Mouse (Mus musculus): ENCODE results near the gene Tenm4. TPM values are rescaled to one million over a fixed set of nuclear protein-coding genes. Genes with fewer than 3 reads are reported as not detected.

The Tenm4 gene
- polyA plus RNA-seq, 1 experiment from 2014 or later: 2.3 TPM

DNA sequence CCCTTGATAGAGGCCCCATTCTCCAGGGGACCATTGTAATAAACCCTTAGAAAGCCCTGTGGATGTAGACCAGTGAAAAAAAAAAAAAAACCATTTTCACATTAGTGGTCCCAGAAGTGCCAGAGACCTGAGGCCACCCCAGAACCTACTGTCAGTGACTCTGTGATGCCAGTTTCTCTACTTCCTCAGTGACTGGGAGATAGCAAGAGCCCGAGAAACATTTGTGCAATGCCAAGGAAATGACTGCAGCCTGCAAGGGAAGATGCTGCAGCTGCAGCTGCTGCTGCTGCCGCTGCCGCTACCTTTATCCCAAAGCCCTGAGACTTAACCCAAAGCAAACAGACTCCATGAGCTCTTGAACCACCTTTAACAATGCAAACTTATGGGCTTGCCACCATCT lies 631.2 kb downstream of the Tenm4 start:
- no peak overlapping the region for H3K9ac ChIP-seq
- no peaks in the 10 kb centered on the region for H3K36me3 ChIP-seq
- H3K4me2 ChIP-seq: no peak overlapping the region
- H3K27me3 ChIP-seq (replicated peaks): peaks cover 28% of the 10 kb centered on the region
- ATAC-seq: no peak
- no peak overlapping the region for H3K4me3 ChIP-seq
- no peaks in the 10 kb centered on the region for H3K9me3 ChIP-seq (replicated peaks)
- no peaks in the 10 kb centered on the region for H3K4me1 ChIP-seq
- WGBS (ENCODE audit: insufficient replicate concordance): 60% methylated on average over 3 of the region's 3 CpGs
- no peak overlapping the region for H3K27ac ChIP-seq

DNA sequence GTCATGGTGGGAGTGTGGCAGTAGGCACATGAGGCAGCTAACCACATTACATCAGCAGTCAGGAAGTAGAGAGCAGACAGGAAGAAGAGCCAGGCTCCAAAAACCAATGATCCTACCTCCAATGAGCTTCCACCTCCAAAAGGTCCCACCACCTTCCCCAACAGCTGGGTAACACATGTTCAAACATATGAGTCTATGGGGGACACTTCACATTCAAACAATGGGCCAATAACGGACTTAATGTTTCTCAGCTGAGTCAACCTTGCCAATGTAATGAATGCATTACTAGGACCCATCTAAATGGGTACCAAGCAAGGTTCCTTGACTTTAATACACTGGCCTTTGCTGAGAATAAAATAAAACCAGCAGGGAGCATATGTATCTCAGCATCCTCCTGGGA lies 635.5 kb downstream of the Tenm4 start:
- H3K4me3 ChIP-seq: no peak overlapping the region
- 74% methylated on average over 1 of the region's 1 CpGs for WGBS (ENCODE audit: insufficient replicate concordance)
- peaks cover 16% of the 10 kb centered on the region; the same call in 1 of the 2 replicates for H3K27me3 ChIP-seq (replicated peaks)
- no peaks in the 10 kb centered on the region for H3K4me1 ChIP-seq
- no peak overlapping the region for H3K9ac ChIP-seq
- H3K27ac ChIP-seq: no peak overlapping the region
- H3K4me2 ChIP-seq: no peak overlapping the region
- no peaks in the 10 kb centered on the region for H3K9me3 ChIP-seq (replicated peaks)
- no peak for ATAC-seq
- no peaks in the 10 kb centered on the region for H3K36me3 ChIP-seq

DNA sequence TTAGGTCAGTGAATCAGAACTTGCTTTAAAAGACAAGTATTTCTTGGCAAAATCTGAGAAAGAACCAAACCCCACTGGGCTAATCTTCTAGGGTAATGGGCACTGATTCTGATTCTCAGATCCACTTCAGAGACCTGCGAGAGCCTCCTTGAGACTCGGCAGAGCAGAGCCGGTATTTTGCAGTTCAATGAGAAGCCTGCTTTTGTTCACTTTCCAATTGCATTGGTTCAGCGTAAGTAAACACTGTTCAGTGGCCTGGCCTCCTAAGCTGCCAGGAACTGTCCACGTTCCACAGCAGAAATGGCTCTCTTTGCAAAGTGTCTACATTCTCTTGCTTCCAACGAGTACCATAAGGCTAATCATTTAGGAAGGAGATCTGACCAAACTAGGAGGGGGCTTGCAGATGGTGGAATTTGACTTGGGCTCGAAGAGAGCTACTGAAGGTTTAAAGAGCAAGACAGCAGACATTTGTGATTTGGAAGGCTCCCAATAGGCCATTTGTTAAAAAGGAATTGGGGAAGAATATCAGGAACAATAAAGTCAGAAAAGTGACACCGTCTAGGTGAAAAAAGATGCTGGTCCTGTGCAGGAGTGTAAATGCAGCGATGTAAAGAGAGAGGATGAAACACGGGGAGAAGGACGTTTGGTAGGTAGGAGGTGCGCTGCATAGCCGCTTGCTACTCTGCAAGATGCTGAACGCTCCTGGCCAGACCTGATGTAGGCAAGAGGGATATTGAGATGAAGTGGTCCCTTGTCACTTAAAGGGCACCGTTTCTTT lies 636.4 kb downstream of the Tenm4 start:
- no peak overlapping the region for H3K27ac ChIP-seq
- peaks cover 11% of the 10 kb centered on the region; the same call in 1 of the 2 replicates for H3K27me3 ChIP-seq (replicated peaks)
- H3K4me3 ChIP-seq: no peak overlapping the region
- no peak overlapping the region for H3K4me2 ChIP-seq
- H3K4me1 ChIP-seq: no peaks in the 10 kb centered on the region
- ATAC-seq: no peak
- WGBS (ENCODE audit: insufficient replicate concordance): 66% methylated on average over 15 of the region's 15 CpGs
- no peaks in the 10 kb centered on the region for H3K36me3 ChIP-seq
- no peak overlapping the region for H3K9ac ChIP-seq
- no peaks in the 10 kb centered on the region for H3K9me3 ChIP-seq (replicated peaks)

DNA sequence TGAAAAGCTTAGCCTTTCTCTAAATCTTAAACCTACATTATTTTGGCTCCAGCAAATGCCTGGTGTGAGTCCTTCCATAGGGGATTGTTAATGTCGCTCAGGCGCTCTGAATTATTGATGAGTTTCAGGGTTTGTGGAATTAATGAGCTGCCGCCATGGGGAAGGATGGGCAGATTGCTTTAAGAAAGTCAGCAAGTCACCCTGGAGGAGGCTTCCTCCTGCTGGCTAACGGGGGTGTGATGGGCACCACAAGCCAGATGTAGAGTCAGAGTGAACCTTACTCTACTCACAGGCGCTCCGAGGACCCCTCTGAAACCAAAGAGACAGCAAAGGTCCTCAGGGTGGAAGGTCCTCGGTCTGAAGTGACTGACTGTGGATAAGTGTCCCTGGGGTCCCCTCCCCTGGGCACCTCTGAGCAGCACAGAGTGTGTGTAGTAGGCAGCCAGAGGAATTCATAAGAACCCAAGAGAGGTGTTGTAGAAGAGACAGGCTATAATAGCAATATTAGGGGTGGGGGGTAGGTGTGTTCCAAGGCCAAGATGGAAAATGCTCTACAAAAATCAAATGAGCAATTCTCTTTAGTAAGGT lies 637.1 kb downstream of the Tenm4 start:
- Histone ChIP-seq H3K4me1 (no peaks in the 10 kb centered on the region), H3K4me2 (no peak overlapping the region), H3K4me3 (no peak overlapping the region), H3K27ac (no peak overlapping the region), H3K9ac (no peak overlapping the region), H3K36me3 (no peaks in the 10 kb centered on the region), H3K27me3 (replicated peaks) (peaks cover 8% of the 10 kb centered on the region; the same call in 1 of the 2 replicates), H3K9me3 (replicated peaks) (no peaks in the 10 kb centered on the region)
- ATAC-seq: no peak
- 63% methylated on average over 7 of the region's 7 CpGs for WGBS (ENCODE audit: insufficient replicate concordance)

DNA sequence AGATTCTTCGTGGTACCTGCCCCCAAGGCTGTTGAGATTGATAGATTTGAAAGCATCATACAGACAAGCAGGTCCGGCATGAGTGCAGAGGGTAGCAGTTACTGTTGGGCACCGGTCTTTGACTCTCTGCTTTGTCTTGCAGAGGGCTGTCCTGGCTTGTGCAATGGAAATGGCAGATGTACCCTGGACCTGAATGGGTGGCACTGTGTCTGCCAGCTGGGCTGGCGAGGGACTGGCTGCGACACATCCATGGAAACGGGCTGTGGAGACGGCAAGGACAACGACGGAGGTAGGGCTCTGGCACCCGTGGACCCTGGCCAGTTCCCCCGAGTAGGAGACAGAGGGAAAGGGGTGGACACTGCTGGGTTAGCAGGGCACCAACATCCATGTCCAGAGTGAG lies 640.6 kb downstream of the Tenm4 start:
- no peak overlapping the region for H3K4me3 ChIP-seq
- peaks cover 7% of the 10 kb centered on the region; the same call in 1 of the 2 replicates for H3K27me3 ChIP-seq (replicated peaks)
- H3K36me3 ChIP-seq: no peaks in the 10 kb centered on the region
- no peak overlapping the region for H3K27ac ChIP-seq
- H3K9ac ChIP-seq: no peak overlapping the region
- H3K4me2 ChIP-seq: no peak overlapping the region
- 74% methylated on average over 11 of the region's 11 CpGs for WGBS (ENCODE audit: insufficient replicate concordance)
- ATAC-seq: no peak
- 0 out of 2 replicates have a peak, but pooled peaks cover 6% of the 10 kb centered on the region for H3K4me1 ChIP-seq
- H3K9me3 ChIP-seq (replicated peaks): no peaks in the 10 kb centered on the region

DNA sequence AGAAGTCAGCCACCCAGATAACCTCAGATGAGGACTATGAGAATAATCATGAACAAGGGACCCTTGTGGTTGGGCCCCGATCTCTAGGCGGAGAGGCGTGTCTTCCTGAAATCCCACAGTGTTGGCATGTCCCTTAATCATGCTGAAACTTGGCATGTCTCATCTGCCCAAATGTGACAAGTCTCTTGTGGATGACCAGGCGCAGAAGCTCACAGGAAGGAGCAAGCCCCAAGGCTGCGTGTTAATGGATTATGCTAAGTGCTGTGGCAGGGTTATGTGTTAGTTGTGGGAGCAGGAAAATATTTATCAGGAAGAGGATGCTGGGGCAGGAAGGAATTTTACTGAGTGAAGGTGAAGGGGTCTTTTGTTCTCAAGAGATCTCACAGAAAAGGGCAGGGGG lies 642.0 kb downstream of the Tenm4 start:
- ATAC-seq: no peak
- 69% methylated on average over 5 of the region's 5 CpGs for WGBS (ENCODE audit: insufficient replicate concordance)

DNA sequence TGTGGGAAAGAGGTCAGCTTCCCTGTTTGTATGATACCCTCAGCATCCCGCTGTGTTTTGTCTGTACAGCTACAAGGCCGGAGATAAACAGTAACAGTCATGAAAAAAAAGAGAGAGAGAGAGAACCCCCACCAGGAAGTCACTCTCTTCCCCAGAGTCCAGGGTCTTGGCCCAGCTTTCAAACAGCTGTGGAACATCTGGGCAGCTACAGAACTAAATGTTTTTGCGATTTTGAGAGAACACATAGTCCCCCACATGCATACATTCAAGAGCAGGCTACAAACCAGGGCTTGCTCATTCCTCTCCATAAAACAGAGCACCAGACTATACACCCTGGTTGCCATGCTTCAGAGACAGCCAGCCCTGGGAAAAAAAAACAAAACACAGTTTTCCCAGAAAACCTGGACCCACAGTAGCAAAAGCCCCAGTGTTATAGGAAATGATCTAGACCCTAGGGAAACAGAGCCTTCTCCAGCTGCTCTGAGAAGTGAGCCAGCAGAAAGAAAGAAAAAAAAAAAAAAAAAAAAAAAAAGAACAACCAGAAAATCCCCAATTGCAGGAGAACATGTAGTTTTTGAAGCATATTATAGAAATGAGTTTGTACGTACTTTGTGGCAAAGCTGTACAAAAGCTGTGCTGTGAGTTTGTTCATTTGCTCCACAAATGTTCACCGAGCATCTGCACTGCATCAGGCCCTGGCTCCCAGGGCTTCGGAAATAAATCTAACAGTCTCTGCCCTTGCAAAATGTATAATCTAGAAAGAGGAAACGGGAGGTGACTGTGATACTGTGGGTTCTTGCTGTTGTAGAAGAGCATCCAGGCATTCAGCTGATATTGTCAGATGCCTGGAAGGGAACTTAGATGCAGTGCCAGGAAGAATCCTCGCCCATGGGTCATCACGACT lies 642.7 kb downstream of the Tenm4 start:
- Histone ChIP-seq H3K4me1 (peaks cover 11% of the 10 kb centered on the region; the same call in 1 of the 2 replicates), H3K36me3 (no peaks in the 10 kb centered on the region), H3K4me2 (no peak overlapping the region), H3K4me3 (no peak overlapping the region), H3K9ac (no peak overlapping the region), H3K27ac (no peak overlapping the region), H3K27me3 (replicated peaks) (peaks cover 6% of the 10 kb centered on the region; the same call in 1 of the 2 replicates), H3K9me3 (replicated peaks) (no peaks in the 10 kb centered on the region)
- no peak for ATAC-seq
- 49% methylated on average over 9 of the region's 9 CpGs for WGBS (ENCODE audit: insufficient replicate concordance)

More for the DNA sequence above, 642.0 kb downstream of the Tenm4 start:
- no peak overlapping the region for H3K27ac ChIP-seq
- peaks cover 11% of the 10 kb centered on the region; the same call in 1 of the 2 replicates for H3K4me1 ChIP-seq
- no peak overlapping the region for H3K4me2 ChIP-seq
- no peak overlapping the region for H3K9ac ChIP-seq
- no peaks in the 10 kb centered on the region for H3K36me3 ChIP-seq
- H3K27me3 ChIP-seq (replicated peaks): peaks cover 6% of the 10 kb centered on the region; the same call in 1 of the 2 replicates
- H3K9me3 ChIP-seq (replicated peaks): no peaks in the 10 kb centered on the region
- H3K4me3 ChIP-seq: no peak overlapping the region

DNA sequence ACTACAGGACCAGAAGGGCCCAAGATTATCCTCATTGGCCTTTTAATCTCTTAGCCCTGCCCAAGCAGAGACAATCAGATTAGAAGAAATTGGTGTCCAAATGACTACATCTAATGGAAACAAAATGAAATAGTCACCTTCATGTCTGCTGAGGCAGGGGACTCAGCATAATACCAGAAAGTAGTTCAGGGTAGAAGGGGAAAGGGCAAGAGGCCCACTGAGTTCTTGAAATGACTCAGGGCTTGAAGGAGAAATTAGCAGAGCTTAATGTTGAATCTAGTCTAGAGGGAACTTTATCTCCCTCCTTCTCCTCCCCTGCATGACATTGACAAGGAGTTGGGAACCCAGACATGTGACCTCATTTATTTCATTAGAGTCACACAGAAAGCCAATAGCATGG lies 643.5 kb downstream of the Tenm4 start:
- no peak overlapping the region for H3K27ac ChIP-seq
- peaks cover 6% of the 10 kb centered on the region; the same call in 1 of the 2 replicates for H3K27me3 ChIP-seq (replicated peaks)
- no peak overlapping the region for H3K9ac ChIP-seq
- no peak for ATAC-seq
- peaks cover 11% of the 10 kb centered on the region; the same call in 1 of the 2 replicates for H3K4me1 ChIP-seq
- no peak overlapping the region for H3K4me2 ChIP-seq
- H3K36me3 ChIP-seq: no peaks in the 10 kb centered on the region
- no peaks in the 10 kb centered on the region for H3K9me3 ChIP-seq (replicated peaks)
- H3K4me3 ChIP-seq: no peak overlapping the region

DNA sequence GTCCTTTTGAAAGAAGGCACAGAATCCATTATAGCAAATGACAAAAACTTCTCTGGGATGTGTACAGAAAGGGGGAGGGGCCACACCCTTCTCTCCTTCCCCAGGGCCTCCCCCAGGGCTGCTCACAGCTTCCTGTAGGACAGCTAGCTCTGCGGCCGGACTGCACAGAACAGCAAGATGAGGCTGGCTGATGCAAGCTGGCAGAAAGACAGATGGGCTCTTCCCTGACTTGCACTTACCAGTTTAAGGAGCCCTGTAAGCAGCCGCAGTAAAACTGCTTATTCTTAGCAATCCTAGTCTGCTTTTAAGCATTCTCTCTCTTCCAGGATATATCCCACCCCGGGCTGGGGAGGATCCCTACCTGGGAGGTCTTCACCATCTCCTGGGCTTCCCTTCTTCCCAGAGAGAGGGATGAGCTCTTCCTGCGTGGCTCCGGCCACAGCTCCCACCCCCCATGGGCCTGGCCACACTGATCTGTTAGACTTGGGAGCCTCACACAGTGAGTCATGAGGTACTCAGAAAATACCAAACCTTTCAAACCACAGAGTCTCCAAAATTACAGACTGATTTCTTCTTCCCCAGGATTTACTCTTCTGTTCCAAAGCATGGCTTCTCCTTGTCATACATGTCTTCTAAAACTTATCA lies 646.1 kb downstream of the Tenm4 start:
- no peaks in the 10 kb centered on the region for H3K36me3 ChIP-seq
- H3K4me1 ChIP-seq: peaks cover 11% of the 10 kb centered on the region; the same call in 1 of the 2 replicates
- WGBS (ENCODE audit: insufficient replicate concordance): 15% methylated on average over 6 of the region's 6 CpGs
- no peak overlapping the region for H3K9ac ChIP-seq
- no peak overlapping the region for H3K4me2 ChIP-seq
- ATAC-seq: no peak
- H3K4me3 ChIP-seq: no peak overlapping the region
- H3K27ac ChIP-seq: no peak overlapping the region
- peaks cover 6% of the 10 kb centered on the region; the same call in 1 of the 2 replicates for H3K27me3 ChIP-seq (replicated peaks)
- H3K9me3 ChIP-seq (replicated peaks): no peaks in the 10 kb centered on the region

DNA sequence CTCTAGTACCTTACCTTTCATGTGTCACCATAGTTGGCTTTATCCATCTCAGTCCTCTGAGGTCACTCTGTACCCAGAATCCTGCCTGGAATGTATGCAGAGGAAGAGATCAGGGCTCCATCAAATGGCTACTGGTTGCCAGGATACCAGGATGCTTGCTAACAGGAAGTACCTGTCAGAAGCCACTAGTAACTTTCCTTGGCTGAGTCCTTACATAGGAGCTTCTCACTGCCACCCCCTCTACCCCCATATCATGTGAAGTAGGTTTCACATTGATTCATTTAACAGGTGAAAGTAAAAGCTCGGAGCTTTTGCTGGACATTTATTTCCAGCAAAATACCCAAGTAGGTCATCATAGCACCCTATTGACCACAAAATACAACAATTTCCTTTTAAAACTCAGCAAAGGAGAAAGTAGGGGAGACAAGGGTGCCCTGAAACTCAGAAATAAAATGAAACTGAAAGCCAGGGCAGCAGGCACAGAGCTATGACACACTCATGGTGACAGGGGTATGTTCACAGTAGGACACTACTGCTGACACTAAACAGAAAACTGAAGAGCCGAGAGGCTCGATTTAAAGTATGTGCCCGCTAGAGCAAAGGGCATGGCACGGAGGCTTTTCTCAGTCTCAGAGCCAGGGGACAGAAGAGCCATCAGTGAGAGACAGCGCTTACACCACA lies 647.3 kb downstream of the Tenm4 start:
- Histone ChIP-seq H3K36me3 (no peaks in the 10 kb centered on the region), H3K4me3 (no peak overlapping the region), H3K9me3 (replicated peaks) (no peaks in the 10 kb centered on the region), H3K9ac (no peak overlapping the region), H3K4me2 (no peak overlapping the region), H3K27ac (no peak overlapping the region), H3K4me1 (peaks cover 11% of the 10 kb centered on the region; the same call in 1 of the 2 replicates), H3K27me3 (replicated peaks) (peaks cover 6% of the 10 kb centered on the region; the same call in 1 of the 2 replicates)
- WGBS (ENCODE audit: insufficient replicate concordance): 71% methylated on average over 6 of the region's 6 CpGs
- ATAC-seq: no peak

DNA sequence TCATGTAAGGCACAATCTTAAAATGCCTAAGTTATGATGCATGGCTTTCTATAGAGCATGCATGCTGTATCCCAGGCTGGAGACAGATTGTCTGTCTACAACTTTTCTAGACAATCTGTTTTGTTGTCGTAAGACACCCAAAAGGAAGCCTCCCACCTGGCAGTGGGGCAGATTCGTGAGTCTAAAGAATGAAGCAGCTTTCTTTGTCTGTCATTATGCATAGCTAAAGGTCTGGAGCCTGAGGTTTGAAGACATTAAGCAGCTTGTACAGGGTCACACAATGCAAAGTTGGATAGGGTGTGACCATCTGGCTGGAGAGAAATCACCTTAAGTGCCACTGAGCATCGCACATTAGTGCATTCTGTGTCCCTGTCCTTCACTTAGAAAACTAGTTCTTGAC lies 648.5 kb downstream of the Tenm4 start:
- H3K9ac ChIP-seq: no peak overlapping the region
- no peaks in the 10 kb centered on the region for H3K36me3 ChIP-seq
- 53% methylated on average over 3 of the region's 3 CpGs for WGBS (ENCODE audit: insufficient replicate concordance)
- ATAC-seq: no peak
- H3K4me2 ChIP-seq: no peak overlapping the region
- H3K4me3 ChIP-seq: no peak overlapping the region
- H3K9me3 ChIP-seq (replicated peaks): no peaks in the 10 kb centered on the region
- H3K27ac ChIP-seq: no peak overlapping the region
- H3K4me1 ChIP-seq: peaks cover 9% of the 10 kb centered on the region; the same call in 1 of the 2 replicates
- peaks cover 6% of the 10 kb centered on the region; the same call in 1 of the 2 replicates for H3K27me3 ChIP-seq (replicated peaks)

All from liver, embryonic 12.5 days (tissue).